Mouse (Mus musculus): ENCODE data around the gene 4930469K13Rik. TPM values are rescaled to one million over a fixed set of nuclear protein-coding genes. Genes with fewer than 3 reads are reported as not detected.

The 4930469K13Rik gene
- polyA plus RNA-seq, 2 experiments: not detected

DNA sequence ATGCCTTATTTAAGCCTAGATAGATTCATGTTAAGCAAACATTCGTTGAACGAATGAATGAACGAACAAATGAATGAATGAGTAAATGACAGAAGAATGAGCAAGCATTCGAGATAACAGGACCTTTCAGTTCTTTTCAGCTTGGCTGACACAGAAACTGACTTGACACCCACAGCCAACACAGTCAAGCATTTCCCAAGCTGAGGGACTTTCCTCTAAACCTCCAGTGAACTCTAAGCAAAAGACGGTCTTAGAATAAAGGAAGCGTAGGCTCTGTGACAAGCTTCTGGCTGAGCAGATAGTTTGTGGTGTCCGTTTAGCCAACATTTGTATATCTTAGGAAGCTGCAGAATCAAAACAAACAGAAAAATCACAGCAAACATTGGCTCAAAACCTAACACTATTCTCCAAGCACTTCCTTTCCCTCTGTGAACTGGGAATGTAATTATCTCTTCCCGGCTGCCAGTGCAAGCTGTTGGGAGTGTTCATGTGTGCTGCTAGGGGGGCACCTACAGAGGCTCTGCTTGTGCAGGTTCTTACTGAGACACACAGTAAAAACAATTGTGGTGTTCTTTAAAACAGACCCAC is 12.1 kb downstream of the 4930469K13Rik start:
- Histone ChIP-seq H3K27ac (replicated peaks; ENCODE audit: low read depth, low read length) (no peak overlapping the region), H3K36me3 (ENCODE audit: control insufficient read depth, insufficient read depth, low read length) (no peaks in the 10 kb centered on the region), H3K9me3 (ENCODE audit: control insufficient read depth, low read length) (no peaks in the 10 kb centered on the region), H3K4me1 (ENCODE audit: control insufficient read depth, insufficient read depth, low read length) (no peaks in the 10 kb centered on the region), H3K27me3 (ENCODE audit: control insufficient read depth, insufficient read depth, low read length) (no peaks in the 10 kb centered on the region), H3K9ac (ENCODE audit: low read depth, low read length, severe bottlenecking) (no peak overlapping the region), H3K4me2 (replicated peaks; ENCODE audit: low read depth, low read length, severe bottlenecking) (no peak overlapping the region), H3K4me3 (replicated peaks; ENCODE audit: low read length) (no peak overlapping the region)
- TF ChIP-seq POLR2A (IDR thresholded peaks at IDR 0.05; ENCODE audit: borderline replicate concordance, extremely low read depth, insufficient read depth, insufficient read length): no peak
- DNase-seq (ENCODE audit: low spot score) (no peak), ATAC-seq (ENCODE audit: low FRiP score, low read depth) (no peak)
- WGBS: 76% methylated on average over 8 of the region's 8 CpGs

DNA sequence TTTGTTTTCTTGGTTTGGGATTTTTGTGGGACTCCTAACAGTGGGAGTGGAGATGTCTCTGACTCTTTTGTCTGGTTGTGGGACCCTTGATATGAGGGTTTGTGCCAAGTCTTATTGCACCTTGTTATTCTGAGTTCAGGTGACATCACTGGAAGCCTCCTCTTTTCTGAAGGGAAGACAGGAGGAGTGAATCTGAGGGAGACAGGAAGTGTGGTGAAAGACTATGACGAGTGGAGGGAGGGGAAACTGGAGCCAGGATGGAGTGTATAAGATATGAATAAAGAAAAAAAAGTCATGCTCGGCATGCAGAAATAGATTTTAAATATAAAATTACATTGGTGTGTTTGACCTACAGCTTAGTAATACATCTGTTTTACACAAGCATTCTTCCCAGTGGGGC is 13.7 kb downstream of the 4930469K13Rik start:
- no peaks in the 10 kb centered on the region for H3K9me3 ChIP-seq (ENCODE audit: control insufficient read depth, low read length)
- no peak for TF ChIP-seq POLR2A (IDR thresholded peaks at IDR 0.05; ENCODE audit: borderline replicate concordance, extremely low read depth, insufficient read depth, insufficient read length)
- no peak overlapping the region for H3K4me2 ChIP-seq (replicated peaks; ENCODE audit: low read depth, low read length, severe bottlenecking)
- no peak for ATAC-seq (ENCODE audit: low FRiP score, low read depth)
- H3K27me3 ChIP-seq (ENCODE audit: control insufficient read depth, insufficient read depth, low read length): no peaks in the 10 kb centered on the region
- H3K9ac ChIP-seq (ENCODE audit: low read depth, low read length, severe bottlenecking): no peak overlapping the region
- H3K36me3 ChIP-seq (ENCODE audit: control insufficient read depth, insufficient read depth, low read length): no peaks in the 10 kb centered on the region
- H3K27ac ChIP-seq (replicated peaks; ENCODE audit: low read depth, low read length): no peak overlapping the region
- WGBS: 59% methylated on average over 2 of the region's 2 CpGs
- H3K4me1 ChIP-seq (ENCODE audit: control insufficient read depth, insufficient read depth, low read length): peaks cover 6% of the 10 kb centered on the region
- no peak for DNase-seq (ENCODE audit: low spot score)
- no peak overlapping the region for H3K4me3 ChIP-seq (replicated peaks; ENCODE audit: low read length)

DNA sequence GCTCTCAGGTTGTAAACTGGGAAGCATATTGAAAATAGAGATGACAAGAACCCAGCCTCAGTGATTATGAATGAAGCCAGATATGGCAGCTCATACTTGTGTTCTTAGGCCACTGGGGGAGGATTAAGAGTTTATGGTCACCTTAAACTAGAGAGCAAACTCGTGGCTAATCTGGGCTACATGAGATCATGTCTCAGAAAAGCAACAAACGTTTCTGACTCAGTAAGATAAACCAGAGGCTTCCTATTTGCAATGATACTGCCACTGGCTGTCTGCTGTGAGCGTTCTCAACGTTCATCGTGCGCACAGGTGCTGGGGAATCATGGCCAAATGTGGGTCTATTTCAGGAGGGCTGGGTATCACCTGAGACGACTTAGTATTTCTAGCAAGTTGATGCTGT is 14.6 kb downstream of the 4930469K13Rik start:
- DNase-seq (ENCODE audit: low spot score) (no peak), ATAC-seq (ENCODE audit: low FRiP score, low read depth) (no peak)
- Histone ChIP-seq H3K36me3 (ENCODE audit: control insufficient read depth, insufficient read depth, low read length) (no peaks in the 10 kb centered on the region), H3K9me3 (ENCODE audit: control insufficient read depth, low read length) (no peaks in the 10 kb centered on the region), H3K27me3 (ENCODE audit: control insufficient read depth, insufficient read depth, low read length) (no peaks in the 10 kb centered on the region), H3K9ac (ENCODE audit: low read depth, low read length, severe bottlenecking) (no peak overlapping the region), H3K4me1 (ENCODE audit: control insufficient read depth, insufficient read depth, low read length) (peaks cover 7% of the 10 kb centered on the region), H3K27ac (replicated peaks; ENCODE audit: low read depth, low read length) (no peak overlapping the region), H3K4me2 (replicated peaks; ENCODE audit: low read depth, low read length, severe bottlenecking) (no peak overlapping the region), H3K4me3 (replicated peaks; ENCODE audit: low read length) (no peak overlapping the region)
- 71% methylated on average over 7 of the region's 7 CpGs for WGBS
- no peak for TF ChIP-seq POLR2A (IDR thresholded peaks at IDR 0.05; ENCODE audit: borderline replicate concordance, extremely low read depth, insufficient read depth, insufficient read length)

DNA sequence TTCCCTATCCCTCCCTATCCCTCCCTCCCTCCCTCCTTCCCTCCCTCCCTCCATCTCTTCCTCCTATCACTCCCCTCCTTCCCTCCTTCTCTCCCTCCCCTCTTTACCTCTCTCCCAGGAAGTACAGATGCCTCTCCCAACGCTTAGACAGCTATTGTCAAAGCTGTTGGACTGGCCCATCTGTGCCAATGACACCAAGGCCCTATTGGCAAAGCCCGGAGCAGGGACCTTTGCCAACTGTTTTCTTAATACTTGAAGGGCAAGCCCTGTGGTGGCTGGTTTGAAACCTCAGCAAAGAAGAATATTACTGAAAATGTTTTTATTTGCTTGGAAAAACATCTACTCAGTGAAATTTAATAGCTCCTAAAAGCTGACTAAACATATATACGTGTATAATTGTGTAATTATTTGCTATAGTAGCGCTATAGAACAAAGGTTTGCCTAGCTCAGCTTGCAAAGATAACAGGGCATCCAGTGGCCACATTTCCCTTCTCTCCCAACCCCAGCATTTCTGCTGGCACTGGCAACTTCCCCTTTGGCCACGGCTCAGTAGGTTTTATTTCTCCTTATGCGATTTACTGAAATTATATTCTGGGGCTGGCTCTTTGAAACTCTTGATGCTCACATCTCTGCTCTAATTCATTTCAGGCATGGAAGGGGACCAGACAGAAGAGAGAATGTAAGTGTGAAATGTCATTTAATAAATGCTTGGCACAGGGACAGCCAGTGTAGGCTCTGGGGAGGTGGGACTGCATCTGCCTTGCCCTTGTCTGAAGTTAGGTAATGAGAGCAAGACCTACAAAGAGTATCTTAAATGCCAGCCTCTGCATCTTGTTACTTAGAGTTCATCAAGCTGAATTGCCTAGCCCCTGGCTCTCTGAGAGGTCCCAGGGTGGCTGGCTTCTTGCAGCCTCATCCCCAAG is 18.6 kb downstream of the 4930469K13Rik start:
- WGBS: 51% methylated on average over 6 of the region's 6 CpGs
- Histone ChIP-seq H3K4me1 (ENCODE audit: control insufficient read depth, insufficient read depth, low read length) (peaks cover 7% of the 10 kb centered on the region), H3K9ac (ENCODE audit: low read depth, low read length, severe bottlenecking) (no peak overlapping the region), H3K27ac (replicated peaks; ENCODE audit: low read depth, low read length) (no peak overlapping the region), H3K4me3 (replicated peaks; ENCODE audit: low read length) (no peak overlapping the region), H3K4me2 (replicated peaks; ENCODE audit: low read depth, low read length, severe bottlenecking) (no peak overlapping the region), H3K36me3 (ENCODE audit: control insufficient read depth, insufficient read depth, low read length) (no peaks in the 10 kb centered on the region), H3K9me3 (ENCODE audit: control insufficient read depth, low read length) (no peaks in the 10 kb centered on the region), H3K27me3 (ENCODE audit: control insufficient read depth, insufficient read depth, low read length) (no peaks in the 10 kb centered on the region)
- peak; percentile 25 for DNase-seq (ENCODE audit: low spot score)
- TF ChIP-seq POLR2A (IDR thresholded peaks at IDR 0.05; ENCODE audit: borderline replicate concordance, extremely low read depth, insufficient read depth, insufficient read length): no peak
- ATAC-seq (ENCODE audit: low FRiP score, low read depth): no peak

DNA sequence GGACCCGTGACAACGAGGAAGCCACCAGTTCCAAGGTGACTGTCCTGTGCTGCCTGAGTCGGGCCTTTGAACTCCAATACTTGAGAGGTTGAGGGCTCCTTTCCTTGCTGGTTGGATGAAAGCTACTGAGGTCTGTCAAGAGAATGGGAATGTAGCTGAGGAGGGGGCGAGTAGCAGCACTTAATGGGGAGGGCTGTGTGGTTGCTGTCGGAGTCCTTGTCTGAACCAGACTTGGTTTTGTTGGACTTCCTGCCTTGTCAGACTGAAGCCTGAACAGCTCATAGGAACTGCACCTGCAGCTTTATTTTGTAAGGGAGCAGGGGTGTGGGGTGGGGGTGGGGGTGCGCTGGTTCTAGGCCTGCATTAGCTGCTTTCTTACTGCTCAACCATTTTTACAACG is 19.8 kb downstream of the 4930469K13Rik start:
- TF ChIP-seq POLR2A (IDR thresholded peaks at IDR 0.05; ENCODE audit: borderline replicate concordance, extremely low read depth, insufficient read depth, insufficient read length): no peak
- Histone ChIP-seq H3K27ac (replicated peaks; ENCODE audit: low read depth, low read length) (no peak overlapping the region), H3K4me2 (replicated peaks; ENCODE audit: low read depth, low read length, severe bottlenecking) (no peak overlapping the region), H3K9me3 (ENCODE audit: control insufficient read depth, low read length) (no peaks in the 10 kb centered on the region), H3K4me1 (ENCODE audit: control insufficient read depth, insufficient read depth, low read length) (peaks cover 7% of the 10 kb centered on the region), H3K27me3 (ENCODE audit: control insufficient read depth, insufficient read depth, low read length) (no peaks in the 10 kb centered on the region), H3K9ac (ENCODE audit: low read depth, low read length, severe bottlenecking) (no peak overlapping the region), H3K36me3 (ENCODE audit: control insufficient read depth, insufficient read depth, low read length) (no peaks in the 10 kb centered on the region), H3K4me3 (replicated peaks; ENCODE audit: low read length) (no peak overlapping the region)
- 78% methylated on average over 7 of the region's 7 CpGs for WGBS
- no peak for DNase-seq (ENCODE audit: low spot score)
- ATAC-seq (ENCODE audit: low FRiP score, low read depth): no peak
